Mouse (Mus musculus) hindbrain, embryonic 10.5 days (tissue): ENCODE measurements at regions not wholly inside any gene's neighbourhood (a gene's known extent, or its start where the extent isn't known, plus 50 kb on each side); places are given as distances from the start of the nearest gene placed in this dataset.

ENCODE experiments used
- DNase-seq: peaks from one replicate; pipeline ENCODE4 v3.0.0-alpha.2; 2017; ENCODE audit warnings: low spot score
- H3K27ac ChIP-seq: fragments of 300-500 bp; sonication (generic); 2 replicates; pipeline ENCODE4 v1.5.1; 2016; ENCODE audit warnings: mild to moderate bottlenecking, moderate library complexity
- H3K27me3 ChIP-seq: fragments of 300-500 bp; sonication (generic); 2 replicates; pipeline ENCODE4 v1.6.1; 2016; ENCODE audit warnings: mild to moderate bottlenecking; ENCODE audit not compliant: poor library complexity, insufficient read depth, severe bottlenecking
- H3K36me3 ChIP-seq: fragments of 300-500 bp; sonication (generic); 2 replicates; pipeline ENCODE4 v1.6.1; 2016; ENCODE audit warnings: mild to moderate bottlenecking, moderate library complexity
- H3K4me1 ChIP-seq: fragments of 300-500 bp; sonication (generic); replicated peaks from 2 replicates; pipeline ENCODE4 v1.6.1; 2016; ENCODE audit warnings: mild to moderate bottlenecking
- H3K4me3 ChIP-seq: fragments of 300-500 bp; sonication (generic); 2 replicates; pipeline ENCODE4 v1.5.1; 2016; ENCODE audit warnings: mild to moderate bottlenecking, moderate library complexity
- H3K9me3 ChIP-seq: fragments of 300-500 bp; sonication (generic); 2 replicates; pipeline ENCODE4 v1.6.1; 2016; ENCODE audit warnings: mild to moderate bottlenecking, moderate library complexity
- WGBS: fragments of 180-500 bp; shearing (Covaris S2); methylation state at CpG from one replicate; pipeline ENCODE4 v1.1.7; 2016; 5-methylcytosine and 5-hydroxymethylcytosine counted together

- Histone ChIP-seq H3K4me3 (no peak overlapping the region), H3K36me3 (no peaks in the 10 kb centered on the region), H3K27ac (no peak overlapping the region), H3K4me1 (no peaks in the 10 kb centered on the region), H3K9me3 (no peaks in the 10 kb centered on the region), H3K27me3 (no peaks in the 10 kb centered on the region)
- no peak for DNase-seq
- 93% methylated on average over 10 of the region's 10 CpGs for WGBS
Observed at GRCm38 (mm10) chr9:91798171-91798836, 394.4 kb upstream of the Plscr5 start.

DNA sequence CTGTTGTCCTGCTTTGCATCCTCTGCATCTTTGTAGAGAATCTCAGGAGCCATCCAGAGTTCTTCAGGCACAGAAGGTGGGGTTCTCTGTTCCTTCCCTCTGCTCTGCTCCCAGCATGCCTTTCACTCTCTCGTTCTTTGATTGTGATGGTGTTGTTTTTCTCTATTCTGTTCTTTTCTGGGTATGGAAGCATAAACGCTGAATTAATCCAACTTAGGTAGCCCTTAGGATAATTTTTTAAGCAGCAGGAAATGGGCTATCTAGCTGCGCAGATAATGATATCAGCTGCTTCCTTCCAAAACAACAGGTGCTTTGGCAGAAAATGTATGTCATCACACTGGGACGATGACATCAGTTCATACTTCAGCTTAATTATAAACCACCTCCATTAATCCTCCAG lies 395.8 kb upstream of the Plscr5 start:
- no peaks in the 10 kb centered on the region for H3K27me3 ChIP-seq
- no peaks in the 10 kb centered on the region for H3K36me3 ChIP-seq
- 87% methylated on average over 4 of the region's 4 CpGs for WGBS
- H3K27ac ChIP-seq: no peak overlapping the region
- DNase-seq: no peak
- H3K9me3 ChIP-seq: no peaks in the 10 kb centered on the region
- H3K4me3 ChIP-seq: no peak overlapping the region
- H3K4me1 ChIP-seq: no peaks in the 10 kb centered on the region

- no peaks in the 10 kb centered on the region for H3K36me3 ChIP-seq
- no peak for DNase-seq
- WGBS: 65% methylated on average over 1 of the region's 1 CpGs
- H3K27me3 ChIP-seq: no peaks in the 10 kb centered on the region
- H3K4me3 ChIP-seq: no peak overlapping the region
- H3K27ac ChIP-seq: no peak overlapping the region
- H3K4me1 ChIP-seq: no peaks in the 10 kb centered on the region
- H3K9me3 ChIP-seq: no peaks in the 10 kb centered on the region
Observed at GRCm38 (mm10) chr9:91752935-91753334, 387.3 kb upstream of the Zic1 start.

DNA sequence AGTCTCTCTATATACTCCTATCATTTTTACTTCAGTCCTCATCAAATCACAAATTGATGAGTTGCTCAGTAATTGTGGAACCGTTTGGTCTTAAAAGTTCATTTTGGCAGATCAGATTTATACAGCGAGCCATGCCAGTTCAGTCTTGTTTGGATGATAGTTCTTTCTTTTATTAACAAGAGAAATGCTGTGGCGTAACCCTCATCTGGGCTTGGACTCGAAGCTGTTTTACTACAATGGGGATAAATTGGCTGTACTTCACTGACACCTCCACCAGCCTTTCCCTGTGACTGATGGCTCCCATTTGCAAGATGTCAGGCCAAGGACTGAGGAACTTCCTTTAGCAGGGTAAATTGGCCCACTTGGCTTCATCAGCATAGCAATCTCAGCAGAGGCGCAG lies 345.5 kb upstream of the Zic1 start:
- WGBS: 85% methylated on average over 5 of the region's 5 CpGs
- H3K36me3 ChIP-seq: no peaks in the 10 kb centered on the region
- no peak overlapping the region for H3K4me3 ChIP-seq
- H3K4me1 ChIP-seq: no peaks in the 10 kb centered on the region
- DNase-seq: no peak
- no peaks in the 10 kb centered on the region for H3K9me3 ChIP-seq
- H3K27ac ChIP-seq: no peak overlapping the region
- no peaks in the 10 kb centered on the region for H3K27me3 ChIP-seq

GRCm38 (mm10) chr9:91680859-91681258 lies 315.2 kb upstream of the Zic1 start:
- DNase-seq: no peak
- no peaks in the 10 kb centered on the region for H3K27me3 ChIP-seq
- H3K27ac ChIP-seq: no peak overlapping the region
- H3K9me3 ChIP-seq: no peaks in the 10 kb centered on the region
- no peaks in the 10 kb centered on the region for H3K36me3 ChIP-seq
- no peak overlapping the region for H3K4me3 ChIP-seq
- H3K4me1 ChIP-seq: no peaks in the 10 kb centered on the region
- WGBS: 83% methylated on average over 6 of the region's 6 CpGs

GRCm38 (mm10) chr9:91666667-91667066 lies 301.1 kb upstream of the Zic1 start:
- no peak overlapping the region for H3K27ac ChIP-seq
- H3K4me3 ChIP-seq: no peak overlapping the region
- WGBS: 76% methylated on average over 1 of the region's 1 CpGs
- DNase-seq: no peak
- no peaks in the 10 kb centered on the region for H3K9me3 ChIP-seq
- no peaks in the 10 kb centered on the region for H3K36me3 ChIP-seq
- H3K4me1 ChIP-seq: no peaks in the 10 kb centered on the region
- H3K27me3 ChIP-seq: no peaks in the 10 kb centered on the region

DNA sequence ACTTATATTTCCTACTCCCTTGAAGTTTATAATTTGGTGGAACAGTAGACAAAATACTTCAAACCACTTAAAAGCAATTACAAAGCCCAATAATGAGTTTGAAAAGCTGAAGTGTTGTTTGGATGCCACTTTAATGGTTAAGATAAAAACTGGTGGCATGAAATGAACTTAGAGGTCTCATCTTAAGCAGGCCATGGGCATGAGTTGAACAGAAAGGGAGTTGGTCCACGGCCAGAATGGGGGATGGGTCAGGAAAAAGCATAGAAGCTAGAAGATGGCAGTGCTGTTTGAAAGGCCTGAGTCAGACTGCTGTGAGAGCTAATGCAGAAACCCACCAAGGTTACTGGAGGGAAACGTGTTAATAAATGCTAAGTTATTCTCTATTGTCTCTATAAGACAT lies 294.5 kb upstream of the Zic1 start:
- Histone ChIP-seq H3K27me3 (no peaks in the 10 kb centered on the region), H3K4me1 (no peaks in the 10 kb centered on the region), H3K36me3 (no peaks in the 10 kb centered on the region), H3K27ac (no peak overlapping the region), H3K9me3 (no peaks in the 10 kb centered on the region), H3K4me3 (no peak overlapping the region)
- 81% methylated on average over 2 of the region's 2 CpGs for WGBS
- no peak for DNase-seq

- H3K27ac ChIP-seq: no peak overlapping the region
- H3K9me3 ChIP-seq: no peaks in the 10 kb centered on the region
- no peaks in the 10 kb centered on the region for H3K36me3 ChIP-seq
- H3K27me3 ChIP-seq: no peaks in the 10 kb centered on the region
- DNase-seq: no peak
- no peaks in the 10 kb centered on the region for H3K4me1 ChIP-seq
- no peak overlapping the region for H3K4me3 ChIP-seq
- WGBS: 49% methylated on average over 4 of the region's 4 CpGs
Observed at GRCm38 (mm10) chr9:91654071-91654470, 288.5 kb upstream of the Zic1 start.

DNA sequence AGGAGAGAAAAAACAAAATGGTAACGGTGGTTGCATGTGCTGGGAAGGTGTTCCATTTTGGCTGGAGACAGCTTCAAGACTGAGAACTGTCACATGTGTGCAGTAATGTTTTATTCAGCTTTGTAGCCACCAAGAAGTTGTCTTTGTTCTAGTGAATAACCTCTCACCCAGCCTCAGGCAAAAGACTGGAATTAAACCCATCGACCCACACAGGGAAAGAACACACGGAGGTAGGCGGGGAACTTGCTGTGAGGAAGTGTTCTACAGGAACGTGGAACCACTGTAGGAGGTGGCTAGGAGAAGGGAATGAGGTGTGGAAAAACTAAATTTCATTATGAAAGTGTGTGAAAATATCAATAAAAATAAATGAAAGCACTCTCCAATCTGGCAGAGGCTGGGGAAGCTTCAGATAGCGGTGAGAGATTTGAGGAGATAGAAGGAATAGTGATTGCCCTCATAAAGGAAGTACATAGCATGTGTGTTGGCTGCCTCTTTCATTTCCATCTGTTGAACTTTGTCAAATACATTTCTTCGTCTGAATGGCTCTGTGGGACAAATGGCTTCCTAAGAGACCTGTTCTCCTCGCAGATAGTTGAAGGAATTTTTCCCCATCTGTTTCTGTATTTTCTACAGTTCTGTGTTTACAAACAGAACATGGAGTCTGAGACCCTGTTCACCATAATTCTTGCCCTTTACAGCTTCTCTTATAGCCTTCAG lies 286.9 kb upstream of the Zic1 start:
- H3K4me3 ChIP-seq: no peak overlapping the region
- H3K9me3 ChIP-seq: no peaks in the 10 kb centered on the region
- no peaks in the 10 kb centered on the region for H3K27me3 ChIP-seq
- WGBS: 71% methylated on average over 8 of the region's 8 CpGs
- no peak overlapping the region for H3K27ac ChIP-seq
- no peaks in the 10 kb centered on the region for H3K4me1 ChIP-seq
- no peaks in the 10 kb centered on the region for H3K36me3 ChIP-seq
- no peak for DNase-seq

DNA sequence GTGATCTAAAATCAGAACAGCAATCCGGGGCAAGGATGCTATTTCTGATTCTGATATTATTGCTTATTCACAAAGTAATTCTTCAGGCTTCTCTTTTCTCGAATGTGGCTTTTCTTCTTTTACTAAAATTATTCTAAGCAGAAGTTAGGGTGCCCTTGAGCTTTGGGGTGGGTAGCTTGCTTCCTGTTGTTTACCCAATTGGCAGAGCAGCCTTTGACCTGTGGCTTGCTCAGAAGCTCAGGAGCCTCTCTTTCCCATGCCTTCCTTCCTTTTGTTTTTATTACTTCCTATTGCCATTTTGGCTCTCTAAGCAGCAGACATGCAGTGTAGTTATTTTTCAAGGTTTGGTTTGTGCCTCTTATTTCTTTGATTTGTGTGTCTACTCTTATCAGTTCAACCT lies 244.8 kb upstream of the Zic1 start:
- Histone ChIP-seq H3K4me1 (no peaks in the 10 kb centered on the region), H3K36me3 (no peaks in the 10 kb centered on the region), H3K9me3 (no peaks in the 10 kb centered on the region), H3K27me3 (no peaks in the 10 kb centered on the region), H3K27ac (no peak overlapping the region), H3K4me3 (no peak overlapping the region)
- WGBS: 76% methylated on average over 2 of the region's 2 CpGs
- no peak for DNase-seq

- no peaks in the 10 kb centered on the region for H3K4me1 ChIP-seq
- 58% methylated on average over 10 of the region's 10 CpGs for WGBS
- no peaks in the 10 kb centered on the region for H3K9me3 ChIP-seq
- no peak overlapping the region for H3K4me3 ChIP-seq
- DNase-seq: peak; percentile 6
- H3K36me3 ChIP-seq: no peaks in the 10 kb centered on the region
- H3K27me3 ChIP-seq: no peaks in the 10 kb centered on the region
- H3K27ac ChIP-seq: no peak overlapping the region
Observed at GRCm38 (mm10) chr9:91609457-91610166, 244.0 kb upstream of the Zic1 start.

DNA sequence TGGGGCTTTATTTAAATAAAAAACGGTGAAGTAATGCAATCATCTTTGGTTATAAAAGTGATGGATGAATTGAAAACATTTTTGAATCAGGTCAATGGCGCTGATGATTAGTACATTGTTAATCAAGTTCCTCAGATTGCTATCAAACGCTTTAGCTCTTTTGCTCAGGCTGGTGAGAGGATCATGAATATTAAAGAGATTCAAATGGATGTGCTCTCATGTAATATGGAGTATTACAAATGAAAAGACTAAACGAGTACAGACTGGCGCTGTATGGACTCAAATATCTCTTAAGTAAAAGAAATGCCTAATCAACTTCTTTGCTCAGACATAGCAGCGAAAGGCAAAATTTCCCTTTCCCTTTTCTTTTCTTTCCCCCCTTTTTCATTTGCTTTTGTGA lies 236.1 kb upstream of the Zic1 start:
- WGBS: 80% methylated on average over 6 of the region's 6 CpGs

GRCm38 (mm10) chr9:91591915-91592314 lies 226.3 kb upstream of the Zic1 start:
- Histone ChIP-seq H3K36me3 (no peaks in the 10 kb centered on the region), H3K27ac (no peak overlapping the region), H3K27me3 (no peaks in the 10 kb centered on the region), H3K4me1 (no peaks in the 10 kb centered on the region), H3K4me3 (no peak overlapping the region), H3K9me3 (no peaks in the 10 kb centered on the region)
- WGBS: 71% methylated on average over 4 of the region's 4 CpGs
- no peak for DNase-seq

More for the DNA sequence above, 236.1 kb upstream of the Zic1 start:
- Histone ChIP-seq H3K4me1 (no peaks in the 10 kb centered on the region), H3K27ac (no peak overlapping the region), H3K27me3 (no peaks in the 10 kb centered on the region), H3K4me3 (no peak overlapping the region), H3K9me3 (no peaks in the 10 kb centered on the region), H3K36me3 (no peaks in the 10 kb centered on the region)
- no peak for DNase-seq
